Mouse (Mus musculus) C2C12 (cell line): ENCODE measurements around the gene Sh3bp1. TPM values are rescaled to one million over a fixed set of nuclear protein-coding genes. Genes with fewer than 3 reads are reported as not detected.

Source experiments
- H3K27me3 ChIP-seq: one replicate; pipeline ENCODE4 v1.6.1; 2011; ENCODE audit not compliant: control insufficient read depth, insufficient read depth, insufficient read length
- H3K36me3 ChIP-seq: one replicate; pipeline ENCODE4 v1.6.1; 2011; ENCODE audit not compliant: control insufficient read depth, insufficient read depth
- H3K4me3 ChIP-seq: one replicate; pipeline ENCODE4 v1.5.1; 2011; ENCODE audit warnings: mild to moderate bottlenecking, control low read depth; ENCODE audit not compliant: poor library complexity, insufficient read depth, severe bottlenecking
- H3K79me2 ChIP-seq: one replicate; pipeline ENCODE4 v1.6.1; 2011; ENCODE audit not compliant: control insufficient read depth, insufficient read depth
- H3K79me3 ChIP-seq: one replicate; pipeline ENCODE4 v1.6.1; 2011; ENCODE audit warnings: low read depth, control low read depth
- H3ac ChIP-seq: one replicate; pipeline ENCODE3; 2011; ENCODE audit warnings: low read depth; ENCODE audit not compliant: control insufficient read depth, insufficient read length
- CEBPB ChIP-seq: IDR thresholded peaks from one replicate; pipeline ENCODE4 v1.6.1; 2011; ENCODE audit warnings: low read depth, mild to moderate bottlenecking, control low read depth, moderate library complexity
- CTCF ChIP-seq: IDR thresholded peaks from one replicate; pipeline ENCODE4 v1.5.1; 2011; ENCODE audit not compliant: control insufficient read depth, insufficient read depth, insufficient read length
- FOSL1 ChIP-seq: IDR thresholded peaks from one replicate; pipeline ENCODE4 v1.8.0; 2011; ENCODE audit warnings: mild to moderate bottlenecking, low read length; ENCODE audit not compliant: poor library complexity, insufficient read depth, severe bottlenecking
- MAX ChIP-seq: IDR thresholded peaks from one replicate; pipeline ENCODE4 v1.6.1; 2011; ENCODE audit warnings: mild to moderate bottlenecking, control low read depth
- MYOD1 ChIP-seq: IDR thresholded peaks from one replicate; pipeline ENCODE4 v1.6.1; 2011; ENCODE audit warnings: low read depth; ENCODE audit not compliant: control insufficient read depth, insufficient read length
- MYOG ChIP-seq: IDR thresholded peaks from one replicate; pipeline ENCODE4 v1.6.1; 2011; ENCODE audit not compliant: control insufficient read depth, insufficient read length; ENCODE audit errors: extremely low read depth
- USF1 ChIP-seq: IDR thresholded peaks from one replicate; pipeline ENCODE4 v1.6.1; 2011; ENCODE audit warnings: low read depth, mild to moderate bottlenecking, control low read depth, moderate library complexity
- polyA plus RNA-seq: library from polyadenylated mRNA; unstranded; fragments of >200 nt; fragmentation: generic; extraction: Trizol; gene quantifications from one replicate; pipeline ENCODE4 v1.2.1, GENCODE M21; 2012; ENCODE audit warnings: missing spikeins

Gene Sh3bp1
- polyA plus RNA-seq, 1 experiment: 23.4 TPM

DNA sequence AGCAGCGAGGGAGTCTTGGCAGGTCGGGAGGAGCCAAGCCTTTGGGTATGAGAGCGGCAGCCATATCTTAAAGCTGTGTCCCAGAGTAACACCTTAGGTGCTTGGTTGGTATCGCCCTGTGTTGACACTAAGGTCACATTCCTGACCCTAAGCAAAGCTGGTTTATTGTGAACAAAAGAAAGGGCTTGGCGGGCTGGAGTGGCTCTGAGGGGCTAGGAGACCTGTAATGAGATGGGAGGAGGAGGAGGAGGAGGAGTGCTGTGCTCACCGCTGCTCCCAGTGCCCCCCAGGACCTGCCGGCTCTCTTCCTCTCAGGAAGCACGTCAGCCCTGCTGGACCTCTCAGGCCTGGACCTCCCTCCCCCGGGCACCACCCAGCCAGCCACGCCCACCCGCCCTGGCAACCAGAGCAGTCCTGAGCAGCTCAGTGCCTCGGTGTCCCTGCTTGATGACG, 10.1 kb upstream of the Sh3bp1 start:
- H3ac ChIP-seq: no peak overlapping the region
- H3K79me3 ChIP-seq: no peaks in the 10 kb centered on the region
- H3K27me3 ChIP-seq: no peaks in the 10 kb centered on the region
- H3K79me2 ChIP-seq: no peaks in the 10 kb centered on the region
- no peak for TF ChIP-seq MYOD1
- TF ChIP-seq MAX: no peak
- no peak for TF ChIP-seq FOSL1
- TF ChIP-seq MYOG: no peak
- TF ChIP-seq USF1: no peak
- no peak for TF ChIP-seq CEBPB
- TF ChIP-seq CTCF: no peak
- H3K36me3 ChIP-seq: peaks cover 72% of the 10 kb centered on the region
- no peak overlapping the region for H3K4me3 ChIP-seq

DNA sequence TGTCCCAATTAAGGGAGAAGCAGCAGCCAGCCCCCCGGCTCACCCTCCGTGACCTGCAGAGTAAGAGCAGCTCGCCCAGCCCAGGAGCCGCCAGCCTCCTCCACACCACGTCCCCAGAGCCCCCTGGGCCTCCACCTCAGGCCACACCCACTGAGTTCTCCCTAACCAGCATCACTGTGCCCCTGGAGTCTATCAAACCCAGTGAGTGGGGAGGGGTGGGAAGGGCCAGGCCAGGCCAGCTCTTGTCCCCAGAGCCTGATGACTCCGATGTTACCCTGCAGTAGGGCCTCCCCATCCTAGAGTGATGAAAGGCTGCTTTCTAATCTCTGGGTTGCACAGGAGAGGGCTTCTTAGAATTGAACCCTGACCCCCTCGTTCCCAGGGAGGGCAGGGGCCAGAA, 7.1 kb upstream of the Sh3bp1 start:
- H3K27me3 ChIP-seq: no peaks in the 10 kb centered on the region
- no peaks in the 10 kb centered on the region for H3K79me2 ChIP-seq
- TF ChIP-seq USF1 (no peak), FOSL1 (no peak), MYOD1 (no peak), CTCF (no peak), MYOG (no peak), CEBPB (no peak), MAX (no peak)
- no peak overlapping the region for H3ac ChIP-seq
- peaks cover 53% of the 10 kb centered on the region for H3K36me3 ChIP-seq
- no peak overlapping the region for H3K4me3 ChIP-seq
- H3K79me3 ChIP-seq: no peaks in the 10 kb centered on the region

- no peaks in the 10 kb centered on the region for H3K79me3 ChIP-seq
- no peak overlapping the region for H3K4me3 ChIP-seq
- TF ChIP-seq MYOD1: no peak
- no peak for TF ChIP-seq CTCF
- TF ChIP-seq FOSL1: no peak
- no peak for TF ChIP-seq USF1
- TF ChIP-seq MYOG: no peak
- TF ChIP-seq CEBPB: no peak
- TF ChIP-seq MAX: no peak
- H3K36me3 ChIP-seq: peaks cover 30% of the 10 kb centered on the region
- H3K79me2 ChIP-seq: no peaks in the 10 kb centered on the region
- H3K27me3 ChIP-seq: no peaks in the 10 kb centered on the region
- H3ac ChIP-seq: no peak overlapping the region
Measured at GRCm38 (mm10) chr15:78894726-78895125, 4.8 kb upstream of the Sh3bp1 start.

DNA sequence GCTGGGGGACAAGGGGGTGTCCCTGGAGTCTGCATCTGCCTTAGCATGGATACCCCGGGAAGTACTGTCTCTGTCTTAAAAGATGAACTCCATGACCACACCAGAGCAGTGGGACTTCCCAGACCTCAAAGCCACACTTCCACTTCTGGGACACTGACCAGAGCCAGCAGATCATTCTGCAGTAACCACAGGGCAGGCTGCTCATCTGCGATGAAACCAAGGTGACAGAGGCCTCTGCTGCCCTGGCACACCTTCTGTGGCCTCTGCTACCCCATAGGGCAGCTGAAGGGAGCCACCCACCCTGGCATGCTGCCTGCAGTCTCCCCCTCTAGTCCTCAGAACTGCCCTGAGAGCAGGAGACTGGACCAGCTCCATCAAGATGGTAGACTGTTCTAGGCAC, 3.8 kb upstream of the Sh3bp1 start:
- H3K79me3 ChIP-seq: no peaks in the 10 kb centered on the region
- peaks cover 20% of the 10 kb centered on the region for H3K36me3 ChIP-seq
- H3K79me2 ChIP-seq: no peaks in the 10 kb centered on the region
- no peak overlapping the region for H3K4me3 ChIP-seq
- TF ChIP-seq FOSL1 (no peak), MYOG (no peak), MAX (no peak)
- H3ac ChIP-seq: no peak overlapping the region
- H3K27me3 ChIP-seq: no peaks in the 10 kb centered on the region

DNA sequence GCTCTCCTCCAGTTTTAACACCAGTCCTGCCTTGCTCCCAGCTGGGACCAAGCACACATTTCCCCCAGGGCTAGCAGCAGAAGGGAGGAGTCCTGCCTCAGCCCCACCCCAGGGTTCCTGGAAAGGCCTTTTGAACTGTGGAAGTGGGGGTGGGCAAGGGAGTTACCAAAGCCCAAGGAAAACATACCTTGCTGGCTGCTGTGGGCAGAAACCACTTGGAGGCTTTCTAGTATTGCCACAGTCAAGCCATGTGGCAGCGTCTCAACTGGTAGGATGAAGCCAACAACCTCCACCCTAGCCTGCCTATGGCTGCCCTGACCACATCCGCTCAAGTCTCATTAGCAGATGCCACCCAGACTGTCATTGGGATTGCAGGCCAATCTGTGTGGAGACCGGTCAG, 3.4 kb upstream of the Sh3bp1 start:
- Histone ChIP-seq H3ac (no peak overlapping the region), H3K36me3 (peaks cover 16% of the 10 kb centered on the region), H3K79me3 (no peaks in the 10 kb centered on the region), H3K79me2 (no peaks in the 10 kb centered on the region), H3K4me3 (no peak overlapping the region), H3K27me3 (no peaks in the 10 kb centered on the region)
- no peak for TF ChIP-seq CTCF
- no peak for TF ChIP-seq FOSL1
- TF ChIP-seq MYOG: no peak
- TF ChIP-seq USF1: no peak
- no peak for TF ChIP-seq CEBPB
- no peak for TF ChIP-seq MYOD1
- TF ChIP-seq MAX: no peak

DNA sequence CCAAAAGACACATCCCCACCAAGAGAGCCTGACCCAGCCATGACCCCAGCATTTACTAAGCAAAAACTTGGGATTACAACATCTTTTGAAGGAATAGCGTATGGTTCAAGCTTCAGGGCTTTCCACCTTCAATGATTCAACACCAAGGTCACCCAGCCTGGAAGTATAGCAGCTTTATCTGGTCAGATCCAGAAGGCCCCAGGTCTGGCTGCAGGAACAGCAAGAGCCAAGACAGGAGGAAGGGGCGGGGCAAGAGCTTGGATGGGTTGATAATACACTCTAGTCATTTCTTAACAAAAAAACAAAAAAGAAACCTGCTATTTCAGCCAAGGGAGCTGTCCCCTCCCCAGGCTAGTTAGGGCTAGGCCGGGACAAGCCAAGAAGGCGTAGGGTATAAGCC, 2.1 kb upstream of the Sh3bp1 start:
- peaks cover 9% of the 10 kb centered on the region for H3K36me3 ChIP-seq
- H3ac ChIP-seq: no peak overlapping the region
- no peak overlapping the region for H3K4me3 ChIP-seq
- H3K27me3 ChIP-seq: no peaks in the 10 kb centered on the region
- no peaks in the 10 kb centered on the region for H3K79me2 ChIP-seq
- no peak for TF ChIP-seq CTCF
- no peak for TF ChIP-seq CEBPB
- no peak for TF ChIP-seq FOSL1
- TF ChIP-seq MYOD1: no peak
- TF ChIP-seq MAX: no peak
- no peak for TF ChIP-seq MYOG
- TF ChIP-seq USF1: no peak
- H3K79me3 ChIP-seq: no peaks in the 10 kb centered on the region
